Mouse (Mus musculus) naive thymus-derived CD4-positive, alpha-beta T cell, adult 2 months (primary cell): ENCODE results near the gene Lrrc55.
"Not testable (repeated sequence)": the region's sequence is repeated elsewhere in the genome, so short reads cannot be mapped to it uniquely, and the experiment has no call there.

Source experiments
- DNase-seq: peaks from one replicate; pipeline ENCODE4 v3.0.0-alpha.2; 2011; ENCODE audit warnings: low read depth

Lrrc55 gene

DNA sequence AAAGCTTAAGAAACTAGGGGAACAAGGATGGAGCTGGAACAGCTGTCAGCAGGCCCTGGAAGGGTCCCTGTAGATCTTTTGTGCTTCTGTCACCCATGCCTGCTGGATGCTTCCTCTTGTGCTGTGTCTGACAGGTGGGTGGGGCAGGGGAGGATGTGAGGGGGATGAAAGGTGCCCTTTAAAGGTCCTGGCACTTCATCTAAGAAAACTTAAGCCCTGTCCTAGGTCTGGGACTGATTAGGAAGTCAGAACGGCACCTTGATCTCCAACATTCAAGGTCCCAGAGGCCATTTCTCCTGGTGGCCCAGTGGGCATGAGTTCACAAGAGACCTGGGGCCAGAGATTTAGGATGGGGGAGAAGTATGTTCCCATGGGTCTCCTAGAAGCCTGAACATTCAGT lies at the start of gene Lrrc55:
Gene Lrrc55, minus strand, starts transcription at position 297 of the 400 bp plus-strand sequence.
- DNase-seq = no peak

DNA sequence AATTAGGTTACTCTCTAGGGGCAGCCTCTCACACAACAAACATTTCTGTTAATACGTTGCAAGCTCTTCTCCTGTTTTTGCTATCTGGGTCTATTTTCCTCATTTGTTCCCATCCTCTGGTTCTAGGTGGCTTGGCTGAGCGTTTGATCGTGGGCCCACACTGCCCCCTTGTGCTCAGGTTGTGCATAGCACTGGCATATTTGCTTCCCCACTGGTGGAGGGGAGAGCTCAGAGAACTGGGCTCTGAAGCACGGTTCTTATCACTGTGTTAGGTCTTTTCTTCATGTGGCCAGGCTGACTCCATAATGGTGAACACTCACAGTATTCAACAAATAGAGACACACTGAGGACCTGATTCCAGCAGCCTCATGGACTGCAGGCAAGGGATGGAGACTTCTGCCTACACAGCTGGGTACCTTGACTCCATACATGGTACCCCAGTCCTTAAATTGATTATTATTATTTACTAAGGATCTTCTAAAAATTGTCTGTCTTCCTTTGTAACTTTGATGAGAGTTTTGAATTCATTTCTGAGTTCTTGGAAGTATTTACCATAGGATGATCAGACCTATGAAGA lies 49.6 kb upstream of the Lrrc55 start:
- peak; percentile 40 for DNase-seq

DNA sequence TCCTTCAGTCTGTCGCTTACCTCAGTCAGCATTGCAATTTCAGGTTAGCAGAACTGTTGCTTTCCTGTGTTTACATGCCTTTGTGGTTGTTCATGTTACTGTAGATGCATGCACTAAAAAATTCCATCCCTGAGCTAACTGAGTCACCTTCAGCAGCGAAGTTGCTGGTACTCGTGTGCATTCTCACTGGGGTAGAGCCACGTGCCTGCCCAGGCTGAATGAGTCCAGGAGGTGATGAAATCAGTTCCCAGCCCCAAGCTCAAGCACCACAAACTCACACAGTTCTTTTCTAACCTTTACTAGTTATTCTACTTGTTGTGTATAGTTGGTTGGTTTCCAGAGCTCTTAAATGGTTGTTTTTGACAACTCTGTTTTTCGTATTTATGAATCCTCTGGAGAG lies 48.7 kb upstream of the Lrrc55 start:
- no peak for DNase-seq

DNA sequence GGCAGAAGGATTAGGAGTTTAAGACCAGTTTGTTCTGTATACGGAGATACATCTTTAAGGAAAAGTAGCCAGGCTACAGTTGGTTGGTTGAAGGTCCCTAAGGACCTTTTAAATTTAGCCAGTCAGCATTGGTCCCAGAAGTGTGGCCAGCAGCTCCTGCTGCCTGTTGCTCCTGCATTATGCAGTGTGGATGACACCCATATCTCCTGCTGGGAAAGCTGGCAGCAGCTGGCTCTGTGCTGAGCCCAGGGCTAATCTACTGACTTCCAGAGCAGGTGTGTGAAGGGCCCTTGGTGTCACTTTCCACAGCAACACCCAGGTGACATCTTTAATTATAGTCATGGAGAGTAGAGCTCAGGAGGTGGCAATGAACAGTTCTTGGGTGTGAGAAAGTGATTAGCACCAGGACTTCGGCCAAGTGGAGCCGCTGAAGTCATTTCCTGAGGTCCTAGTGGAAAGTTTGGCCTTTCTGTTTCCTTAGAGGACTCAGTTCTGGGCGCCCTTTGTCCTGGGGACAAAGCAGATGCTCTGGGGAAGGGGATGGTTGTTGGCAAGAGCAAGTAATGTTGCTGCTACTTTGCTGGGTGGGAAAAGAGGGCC lies 41.2 kb upstream of the Lrrc55 start:
- no peak for DNase-seq

DNA sequence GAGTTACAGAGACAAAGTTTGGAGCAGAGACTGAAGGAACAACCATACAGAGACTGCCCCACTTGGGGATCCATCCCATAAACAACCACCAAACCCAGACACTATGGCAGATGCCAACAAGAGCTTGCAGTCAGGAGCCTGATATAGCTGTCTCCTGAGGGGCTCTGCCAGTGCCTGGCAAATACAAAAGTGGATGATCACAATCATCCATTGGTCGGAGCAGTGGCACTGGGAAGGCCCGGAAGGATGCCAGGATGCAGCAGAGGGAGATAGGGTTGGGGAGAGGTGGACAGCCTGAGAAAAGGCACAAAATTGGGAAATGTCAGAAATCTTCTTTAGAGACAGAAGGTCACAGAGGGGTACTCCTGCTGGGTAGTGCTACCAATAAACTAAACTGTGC lies 40.2 kb upstream of the Lrrc55 start:
- not testable (repeated sequence) for DNase-seq

DNA sequence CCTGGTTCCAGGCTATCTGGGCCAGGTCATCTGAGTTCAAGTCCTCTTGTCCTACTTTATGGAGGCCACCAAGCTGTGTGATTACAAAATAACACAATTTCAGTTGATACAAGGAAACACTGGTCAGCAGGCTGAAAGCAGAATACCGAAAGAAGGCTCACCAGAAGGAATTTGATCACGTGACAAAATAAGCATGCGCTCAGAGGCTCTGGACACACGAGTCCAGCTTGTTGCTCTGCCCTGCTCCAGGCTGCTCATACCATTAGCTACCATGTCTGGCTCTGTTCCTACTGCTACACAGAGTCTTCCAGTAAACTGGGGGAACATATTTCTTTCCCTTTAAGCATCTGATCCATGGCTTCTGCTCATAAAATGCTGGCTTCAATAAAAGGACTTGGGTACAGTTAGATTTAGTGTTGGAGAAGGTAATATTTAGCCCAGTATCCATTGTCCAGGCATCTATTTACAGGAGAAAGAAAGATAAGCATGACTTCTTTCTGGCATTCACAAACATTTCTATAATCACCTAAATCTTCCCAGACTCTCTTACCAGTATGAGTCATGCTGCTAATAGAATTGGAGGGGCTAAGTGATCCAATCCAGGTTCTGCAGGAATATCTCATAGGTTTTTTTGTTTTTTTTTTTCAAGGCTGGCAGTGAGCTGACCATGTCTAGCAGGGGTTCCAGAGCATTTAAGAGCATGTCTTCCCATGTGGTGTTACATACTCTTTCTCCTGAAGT lies 33.9 kb upstream of the Lrrc55 start:
- no peak for DNase-seq

DNA sequence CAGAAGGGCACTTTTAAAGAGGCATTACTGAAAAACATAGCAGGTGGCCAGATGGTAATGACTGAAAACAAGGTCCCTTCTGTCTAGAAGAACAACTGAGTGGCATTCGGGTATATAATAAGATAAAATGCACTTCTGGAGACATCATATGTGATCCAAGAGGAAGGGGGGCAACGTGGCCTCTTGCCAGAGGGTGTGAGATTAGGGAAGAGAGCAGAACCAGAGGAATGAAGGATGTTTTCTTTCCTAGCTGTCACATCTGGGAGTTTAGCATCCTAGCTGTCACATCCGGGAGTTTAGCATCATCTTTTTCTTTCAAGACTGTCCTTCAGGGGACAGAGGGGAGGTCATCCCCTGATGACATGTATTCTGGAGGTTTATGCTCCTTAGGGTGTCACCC lies 32.6 kb upstream of the Lrrc55 start:
- DNase-seq = no peak

DNA sequence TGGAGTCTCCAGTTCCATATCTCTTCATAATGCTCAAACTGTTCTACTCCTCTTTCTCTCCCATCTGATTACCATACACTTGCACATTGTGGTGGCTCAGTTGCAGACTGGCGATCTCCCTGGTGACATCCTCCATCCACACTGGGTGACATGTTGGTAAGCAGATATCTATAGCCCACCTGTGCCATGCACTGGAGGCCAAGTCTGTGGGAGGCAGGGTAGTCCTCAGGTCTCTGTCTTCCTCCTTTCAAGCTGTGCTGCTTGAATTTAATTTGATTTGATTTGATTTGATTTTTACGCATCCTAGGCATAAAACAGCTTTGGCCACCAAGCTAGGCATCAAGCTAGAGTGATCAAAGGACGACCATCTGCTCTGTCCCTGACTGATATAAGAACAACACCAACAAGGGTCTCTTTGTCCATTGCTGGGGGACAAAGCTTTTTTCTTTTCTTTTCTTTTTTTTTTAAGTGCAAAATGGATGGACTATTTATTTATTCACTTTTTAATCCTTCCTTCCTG lies 30.9 kb upstream of the Lrrc55 start:
- DNase-seq = no peak

DNA sequence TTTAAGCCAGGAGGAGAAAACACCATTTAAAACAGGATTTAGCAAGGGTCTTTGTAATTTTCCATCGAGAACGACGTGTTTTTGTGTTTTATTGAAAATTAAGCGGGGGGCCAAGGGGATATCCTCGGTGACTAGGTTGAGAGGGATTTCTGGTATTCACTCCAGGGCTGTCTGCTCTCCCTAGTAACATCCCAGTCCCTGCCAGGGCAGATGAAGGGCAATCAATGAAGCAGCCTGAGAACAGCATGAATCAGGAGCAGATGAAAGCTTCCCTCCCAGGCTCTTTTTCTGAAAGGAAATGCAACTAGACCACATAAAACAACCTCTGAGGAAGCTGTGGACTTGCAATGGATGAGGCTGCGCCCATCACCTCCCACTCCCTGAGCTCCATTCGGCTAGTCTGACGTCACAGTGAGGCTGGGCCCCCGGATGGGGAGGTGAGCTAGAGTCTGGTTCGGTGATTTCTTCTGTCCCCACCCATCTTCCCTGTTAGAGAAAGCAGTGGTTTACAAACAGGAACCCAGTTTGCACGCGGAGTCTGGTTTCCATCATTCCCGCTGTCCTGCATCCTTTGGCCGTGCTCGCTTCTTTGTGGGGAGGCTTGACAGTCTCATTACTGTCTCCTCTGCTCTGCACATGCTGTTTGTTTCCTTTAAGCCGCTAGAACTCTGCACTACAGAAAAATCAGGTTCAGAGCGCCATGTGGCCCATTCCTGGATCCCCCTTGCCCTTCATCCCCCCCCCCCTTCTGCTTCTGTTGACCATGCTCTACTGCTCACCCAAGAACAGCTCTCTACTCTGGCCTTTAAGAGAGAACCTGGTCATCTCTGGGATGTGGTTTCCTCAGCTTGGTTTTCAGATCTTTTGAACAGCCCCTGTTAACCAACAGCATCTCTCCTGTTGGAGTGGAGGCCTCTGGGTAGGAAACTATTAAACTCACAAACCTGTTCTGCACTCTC lies 27.5 kb upstream of the Lrrc55 start:
- no peak for DNase-seq

DNA sequence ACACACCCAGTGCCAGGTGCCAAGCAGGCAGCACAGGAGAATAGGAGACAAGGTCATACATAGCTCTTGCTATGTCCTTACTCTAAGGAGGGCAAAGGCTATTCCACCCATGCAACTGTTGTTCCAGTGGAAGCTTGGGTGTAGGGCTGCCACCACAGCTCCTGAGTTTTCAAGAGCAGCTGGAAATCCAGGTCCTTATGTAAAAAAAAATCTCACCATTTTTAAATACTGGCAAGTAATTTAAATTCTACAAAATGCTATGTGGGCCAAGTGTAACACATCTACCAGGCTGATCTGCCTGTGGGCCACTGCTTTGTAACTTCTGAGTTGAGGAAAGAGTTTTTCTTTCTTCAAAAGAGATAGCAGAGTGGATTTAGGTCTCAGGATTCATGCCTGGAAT lies 19.6 kb upstream of the Lrrc55 start:
- DNase-seq = no peak

DNA sequence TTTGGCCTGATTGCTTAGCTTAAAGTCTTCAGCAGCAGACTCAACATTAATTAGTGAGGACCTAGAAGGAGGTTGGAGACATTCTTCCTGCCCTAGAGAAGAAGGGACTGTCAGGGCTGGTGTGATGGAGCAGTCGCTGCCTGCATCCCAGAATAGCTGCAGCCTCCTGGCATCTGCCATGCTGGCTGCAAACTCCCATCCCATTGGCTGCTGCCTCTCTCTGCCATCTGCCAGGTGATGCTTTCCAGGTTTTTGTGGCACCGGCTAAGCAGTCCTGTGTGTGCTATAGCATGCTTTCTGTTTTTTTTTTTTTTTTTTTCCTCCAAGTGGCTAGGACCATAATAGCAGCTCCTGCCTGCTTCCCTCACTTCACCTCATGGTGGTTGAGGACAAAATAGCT lies 16.7 kb upstream of the Lrrc55 start:
- DNase-seq = no peak

DNA sequence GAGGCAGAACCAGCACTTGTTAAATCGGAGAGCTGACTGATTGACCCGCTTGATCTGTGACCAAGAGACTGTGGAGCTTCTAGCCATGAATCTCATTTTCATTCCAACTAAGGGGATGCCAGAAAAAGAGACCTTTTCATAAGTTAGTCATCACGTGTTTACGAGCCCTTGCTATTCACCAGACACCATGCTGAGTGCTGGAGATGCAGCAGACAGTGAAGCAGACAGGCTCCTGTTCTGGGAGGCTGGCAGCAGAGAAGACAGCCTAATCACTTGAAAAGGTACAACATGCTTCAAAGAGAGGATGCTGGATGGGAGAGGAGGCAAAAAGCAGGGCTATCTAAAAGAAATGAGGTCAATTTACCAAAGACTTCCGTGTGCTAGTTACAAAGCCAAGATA lies 12.3 kb upstream of the Lrrc55 start:
- DNase-seq = no peak

DNA sequence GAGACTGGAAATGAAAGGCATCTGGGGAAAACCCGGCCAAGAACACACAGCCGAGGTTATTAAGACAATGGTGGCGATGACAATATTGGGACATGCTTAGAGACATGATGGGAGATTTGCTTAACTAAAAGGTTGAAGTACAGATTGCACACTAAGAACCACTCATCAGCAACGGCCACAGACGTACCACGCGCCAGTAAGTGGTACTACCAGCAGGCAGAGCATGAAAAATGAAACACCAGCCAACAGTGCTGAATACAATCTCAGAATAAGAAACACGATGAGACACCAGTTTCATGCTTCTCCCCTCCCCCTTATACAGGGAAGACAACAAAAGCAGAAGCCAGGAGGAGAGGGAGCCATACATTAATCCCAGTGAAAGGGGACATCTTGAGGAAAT lies 8.2 kb upstream of the Lrrc55 start:
- no peak for DNase-seq

DNA sequence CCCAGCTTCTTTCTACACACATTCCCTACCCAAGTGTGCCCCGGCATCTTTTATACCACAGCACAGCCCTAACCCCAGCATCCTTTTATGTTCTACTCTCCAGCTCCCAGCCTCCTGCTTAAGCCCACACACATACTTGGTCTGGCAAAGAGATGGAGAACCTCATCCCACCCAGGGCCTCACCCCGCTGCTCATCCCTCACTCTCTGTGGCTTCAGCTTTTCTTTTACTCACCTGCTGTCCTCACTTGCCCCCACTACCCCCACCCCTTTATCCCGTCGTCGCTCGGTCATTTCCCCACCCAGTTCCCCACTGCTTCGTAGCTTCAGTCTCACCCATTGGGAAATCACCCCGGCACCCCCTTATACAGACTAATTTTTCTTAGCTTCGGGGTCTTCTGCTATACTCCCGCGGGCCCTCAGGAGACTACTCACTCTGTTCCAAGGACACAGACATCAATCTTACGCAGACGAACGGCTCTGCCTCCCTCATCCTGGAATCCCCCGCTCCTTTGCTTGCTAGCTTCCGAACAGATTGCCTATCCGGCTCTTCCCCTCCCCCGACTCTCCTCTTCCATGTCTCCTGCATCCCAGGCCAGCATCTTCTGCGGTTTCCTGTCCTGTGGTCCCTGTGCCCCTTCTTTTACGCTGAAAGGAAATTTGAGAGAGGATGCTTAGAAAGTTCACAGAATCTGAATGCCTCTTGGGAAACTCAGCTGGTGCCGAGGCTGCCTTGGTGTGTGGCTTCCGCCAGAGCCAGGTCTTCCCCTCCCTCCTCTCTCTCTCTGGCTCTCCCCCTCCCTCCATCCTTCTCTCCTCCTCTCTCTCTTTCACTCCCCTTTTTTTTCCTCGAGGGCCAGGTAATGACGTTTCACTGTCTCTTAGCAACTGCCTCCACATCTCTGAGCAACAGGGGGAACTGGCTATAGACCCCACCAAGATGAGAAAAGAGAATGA lies 1.3 kb upstream of the Lrrc55 start:
- no peak for DNase-seq

DNA sequence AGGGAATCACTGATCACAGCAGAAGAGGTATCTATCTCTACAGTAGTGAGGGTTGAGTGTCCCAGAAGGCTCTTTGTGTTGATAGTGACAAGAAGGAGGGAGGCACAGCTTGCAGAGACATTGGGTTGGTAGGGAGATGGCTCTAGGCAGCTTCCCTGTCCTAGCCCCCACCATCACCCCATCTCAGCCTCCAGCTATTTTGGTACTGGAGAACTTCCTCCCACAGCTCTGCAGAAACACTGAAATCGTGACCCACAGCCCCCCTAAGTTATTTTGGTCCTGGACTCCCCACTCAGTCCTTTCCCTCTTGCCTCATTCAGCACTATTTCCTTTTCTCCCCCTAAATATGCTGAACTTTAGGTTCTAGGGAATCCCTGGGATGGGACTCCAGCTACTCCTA lies 2.4 kb downstream of the Lrrc55 start:
- no peak for DNase-seq

DNA sequence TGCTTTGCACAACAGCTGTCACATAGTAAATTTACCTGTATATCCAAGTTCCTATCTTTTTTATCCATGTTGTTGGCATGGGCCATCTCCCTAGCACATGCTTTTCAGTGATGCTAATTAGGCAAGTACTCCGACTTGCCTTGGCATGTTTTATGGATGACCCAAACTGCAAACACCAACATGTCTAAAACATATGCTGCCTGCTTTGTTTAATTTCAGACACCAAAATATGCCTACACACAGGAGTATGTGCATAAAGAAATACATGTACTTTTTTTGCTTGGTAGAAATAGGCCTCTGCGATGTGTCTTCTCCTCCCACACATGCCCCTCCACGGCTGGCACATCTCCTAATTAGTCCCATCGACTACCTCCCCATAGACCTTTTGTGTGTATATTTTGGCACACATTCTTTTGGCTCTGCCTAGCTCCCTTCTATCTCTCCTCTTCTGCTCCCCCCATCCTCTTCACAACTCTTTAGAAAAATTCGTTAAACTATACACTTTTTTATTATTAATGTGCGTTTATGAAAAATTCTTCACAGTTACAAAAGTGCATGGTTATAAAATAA lies 9.3 kb downstream of the Lrrc55 start:
- no peak for DNase-seq

DNA sequence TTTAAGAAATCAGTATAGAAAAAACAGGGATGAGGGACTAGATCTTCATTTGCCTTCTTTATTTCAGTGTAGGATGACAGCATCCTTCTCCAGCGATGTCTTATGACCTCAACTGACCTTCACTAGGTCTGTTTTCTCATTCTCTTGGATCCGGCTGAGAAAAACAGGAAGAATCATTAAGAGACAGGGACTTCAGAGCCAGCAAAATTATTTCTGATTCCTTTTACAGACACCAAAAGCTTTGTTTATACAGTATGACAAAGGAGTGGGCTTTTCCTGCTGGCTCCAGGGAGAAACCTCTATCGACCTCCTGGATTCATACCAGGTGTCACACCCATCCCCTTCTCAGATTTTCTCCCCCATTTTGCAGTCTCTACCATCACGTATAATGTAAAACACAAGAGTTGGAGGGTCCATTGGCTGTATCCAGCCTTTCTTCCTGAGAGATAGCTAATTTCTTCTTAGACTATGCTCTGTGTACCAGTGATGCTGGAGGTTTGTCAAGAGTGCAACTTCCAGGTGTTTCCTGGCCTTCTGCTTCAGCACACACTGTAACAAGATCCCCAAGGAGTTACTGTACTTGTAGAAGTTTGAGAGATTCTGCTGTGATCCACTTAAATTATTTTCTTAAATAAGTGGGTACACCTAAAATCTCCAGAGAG lies 18.7 kb downstream of the Lrrc55 start:
- no peak for DNase-seq

DNA sequence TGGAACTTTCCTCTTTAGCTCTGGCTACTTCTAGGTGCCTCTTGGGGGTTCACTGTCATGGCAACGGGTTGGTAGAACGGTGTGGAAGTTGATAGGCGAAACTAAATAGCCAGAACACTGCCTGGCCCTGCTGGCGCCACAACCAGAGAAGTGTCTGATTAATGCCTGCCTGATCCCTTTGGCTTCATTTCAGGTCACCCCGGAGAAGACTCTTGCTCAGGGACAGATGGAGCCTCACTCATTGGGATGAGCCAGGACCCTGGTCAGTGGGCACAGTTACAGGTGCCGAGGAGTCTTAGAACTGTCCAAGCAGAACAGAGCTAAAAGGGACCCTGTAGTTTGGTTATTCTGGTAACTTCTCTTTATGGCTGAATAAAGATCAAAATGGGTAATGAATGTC lies 23.5 kb downstream of the Lrrc55 start:
- DNase-seq = no peak

DNA sequence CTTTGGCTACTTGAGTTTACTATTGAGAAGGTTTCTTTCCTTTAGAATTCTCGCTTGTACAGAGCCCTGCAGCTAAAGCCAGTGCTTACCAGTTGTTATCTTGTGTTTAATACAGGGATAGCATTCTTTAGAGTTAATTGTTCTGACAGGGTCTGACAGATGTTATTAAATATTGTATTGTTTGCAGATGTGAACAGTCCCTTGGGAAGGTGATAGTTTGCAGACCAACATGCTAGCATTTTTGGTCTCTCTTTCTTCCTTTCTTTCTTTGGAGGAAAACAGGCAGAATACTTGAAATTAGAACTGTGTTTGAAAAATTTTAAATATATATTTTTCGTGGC lies 24.3 kb downstream of the Lrrc55 start:
- no peak for DNase-seq

DNA sequence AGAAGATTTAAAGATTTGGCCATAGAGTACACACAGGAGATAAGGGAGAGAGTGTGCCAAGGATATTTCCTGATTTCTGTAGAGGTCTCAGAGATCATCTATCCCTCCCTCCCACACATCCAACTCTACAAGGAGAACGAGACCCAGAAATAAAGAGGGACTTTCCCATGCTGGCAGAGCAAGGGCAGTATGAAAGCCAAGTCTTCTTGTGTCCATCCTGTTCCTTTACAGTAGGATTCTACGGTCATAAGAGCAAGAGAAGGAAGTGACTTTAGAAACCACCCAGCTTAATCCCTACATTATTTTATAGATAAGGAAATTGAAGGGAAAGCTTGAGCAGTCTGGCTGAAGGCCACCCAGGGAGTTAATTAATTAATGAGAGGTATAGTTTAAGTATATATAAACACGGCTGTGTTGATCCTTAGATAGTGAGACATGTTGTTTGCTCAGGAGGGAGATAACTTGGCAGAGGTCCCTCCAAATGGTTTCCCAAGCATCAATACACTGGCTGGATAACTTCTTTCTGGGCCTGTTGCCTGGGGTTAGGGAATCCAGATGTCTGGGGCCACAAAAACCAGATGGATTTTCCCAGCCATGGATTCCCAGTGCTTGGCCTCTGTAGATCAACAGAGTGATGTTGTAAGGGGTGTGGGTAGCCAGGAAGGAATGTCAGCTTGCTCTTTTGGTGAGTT lies 24.8 kb downstream of the Lrrc55 start:
- DNase-seq = no peak
